14 mouse cellular contexts compared by ENCODE assay signal in the genomic region with DNA sequence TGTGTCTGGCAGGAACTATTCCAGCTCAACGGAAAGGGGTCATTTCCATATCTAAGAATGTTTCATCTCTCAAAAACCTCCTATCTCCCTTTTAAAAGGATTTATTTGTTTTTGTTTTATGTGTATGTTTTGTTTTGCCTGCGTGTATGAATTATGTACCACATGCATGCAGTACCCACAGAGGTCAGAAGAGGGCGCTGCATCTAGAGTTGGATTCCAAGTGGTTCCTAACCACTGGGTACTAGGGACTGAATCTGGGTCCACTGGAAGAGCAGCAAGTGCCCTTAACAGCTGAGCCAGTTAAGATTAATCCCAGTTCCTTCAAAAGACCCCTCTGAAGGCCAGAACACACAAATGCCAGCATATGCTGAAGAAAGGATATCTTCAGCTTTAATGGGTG. TPM values are rescaled to one million over a fixed set of nuclear protein-coding genes. Genes with fewer than 3 reads are reported as not detected.
DNase-seq lines count a peak whose midpoint lies in the region; ATAC-seq and TF ChIP-seq lines count a peak whose summit lies in the region.
"Had no signal": no experiment of that assay in that cellular context is flagged by ENCODE, and none has a peak within 500 bp of the region (broad histone marks: within the 10 kb centered on the region; RNA-seq: fewer than 3 reads in every experiment).

No protein-coding gene starts in this region.

- H3K4me1 ChIP-seq in forebrain, postnatal 0 days (ENCODE audit: insufficient read depth), result no peaks in the 10 kb centered on the region
- no peaks in the 10 kb centered on the region for H3K4me1 ChIP-seq in forebrain, embryonic 13.5 days
- no peaks in the 10 kb centered on the region for H3K4me1 ChIP-seq in liver, embryonic 14.5 days (replicated peaks; ENCODE audit: control insufficient read depth in 2 of 2, insufficient read depth in 2 of 2, low read length in 1 of 2)
- no peaks in the 10 kb centered on the region for H3K4me1 ChIP-seq in liver, embryonic 11.5 days (replicated peaks; ENCODE audit: control insufficient read depth, insufficient read depth, low read length)
- H3K4me1 ChIP-seq: liver, embryonic 12.5 days; midbrain, embryonic 10.5 days had no signal

- no peak for ATAC-seq in forebrain, postnatal 0 days
- ATAC-seq in forebrain, embryonic 13.5 days, result no peak
- ATAC-seq in liver, embryonic 14.5 days (ENCODE audit: insufficient read depth), result no peak
- ATAC-seq in liver, embryonic 11.5 days (replicated peaks; ENCODE audit: low FRiP score), result no peak
- ATAC-seq: liver, embryonic 12.5 days had no signal

- H3K4me2 ChIP-seq in forebrain, postnatal 0 days (ENCODE audit: low read depth), result no peak overlapping the region
- H3K4me2 ChIP-seq in forebrain, embryonic 13.5 days, result no peak overlapping the region
- no peak overlapping the region for H3K4me2 ChIP-seq in liver, embryonic 14.5 days (ENCODE audit: low read depth)
- no peak overlapping the region for H3K4me2 ChIP-seq in liver, embryonic 11.5 days
- H3K4me2 ChIP-seq: liver, embryonic 12.5 days had no signal

- no peaks in the 10 kb centered on the region for H3K27me3 ChIP-seq in forebrain, postnatal 0 days (ENCODE audit: insufficient read depth, low read length)
- no peaks in the 10 kb centered on the region for H3K27me3 ChIP-seq in forebrain, embryonic 13.5 days
- H3K27me3 ChIP-seq in liver, embryonic 14.5 days (ENCODE audit: control insufficient read depth, insufficient read depth, low read length), result no peaks in the 10 kb centered on the region
- no peaks in the 10 kb centered on the region for H3K27me3 ChIP-seq in liver, embryonic 11.5 days (replicated peaks; ENCODE audit: control insufficient read depth, insufficient read depth, low read length)

- no peak overlapping the region for H3K27ac ChIP-seq in forebrain, postnatal 0 days (ENCODE audit: low read depth, low read length)
- H3K27ac ChIP-seq in forebrain, embryonic 13.5 days, result no peak overlapping the region
- H3K27ac ChIP-seq in liver, embryonic 14.5 days, result no peak overlapping the region
- no peak overlapping the region for H3K27ac ChIP-seq in liver, embryonic 11.5 days (ENCODE audit: low read depth, low read length)
- H3K27ac ChIP-seq: liver, embryonic 12.5 days; midbrain, embryonic 10.5 days had no signal

- no peak overlapping the region for H3K9ac ChIP-seq in forebrain, postnatal 0 days
- H3K9ac ChIP-seq in forebrain, embryonic 13.5 days, result no peak overlapping the region
- no peak overlapping the region for H3K9ac ChIP-seq in liver, embryonic 14.5 days (replicated peaks)
- H3K9ac ChIP-seq in liver, embryonic 11.5 days (ENCODE audit: low read depth, low read length), result no peak overlapping the region
- H3K9ac ChIP-seq: liver, embryonic 12.5 days had no signal

- no peaks in the 10 kb centered on the region for H3K9me3 ChIP-seq in forebrain, postnatal 0 days (ENCODE audit: low read length)
- H3K9me3 ChIP-seq in forebrain, embryonic 13.5 days (replicated peaks), result no peaks in the 10 kb centered on the region
- H3K9me3 ChIP-seq in liver, embryonic 14.5 days (ENCODE audit: control insufficient read depth, low read length), result no peaks in the 10 kb centered on the region
- H3K9me3 ChIP-seq in liver, embryonic 11.5 days (ENCODE audit: control insufficient read depth, low read length), result no peaks in the 10 kb centered on the region
- H3K9me3 ChIP-seq: liver, embryonic 12.5 days; midbrain, embryonic 10.5 days had no signal

- TF ChIP-seq EP300 in liver, embryonic 14.5 days (IDR thresholded peaks at IDR 0.05; ENCODE audit: low read depth), result no peak

- H3K4me3 ChIP-seq in forebrain, postnatal 0 days (ENCODE audit: low read depth, low read length), result no peak overlapping the region
- no peak overlapping the region for H3K4me3 ChIP-seq in forebrain, embryonic 13.5 days
- H3K4me3 ChIP-seq in liver, embryonic 14.5 days (ENCODE audit: insufficient read depth in 1 of 2, low read depth in 2 of 2, low read length in 2 of 2), result no peak overlapping the region
- H3K4me3 ChIP-seq in liver, embryonic 11.5 days (ENCODE audit: low read depth, low read length), result no peak overlapping the region
- H3K4me3 ChIP-seq: liver, embryonic 12.5 days; midbrain, embryonic 10.5 days had no signal

- no peak for DNase-seq in forebrain, postnatal 0 days
- DNase-seq in liver, embryonic 14.5 days (ENCODE audit: low read depth in 3 of 3, low spot score in 3 of 3), result no peak
- DNase-seq in liver, embryonic 11.5 days (ENCODE audit: low spot score), result no peak
- peak; percentile 16 for DNase-seq in CD4-positive helper T cell, adult 2 months (ENCODE audit: low read depth, low spot score)
- DNase-seq in brain, embryonic 14.5 days (ENCODE audit: low read depth), result no peak
- DNase-seq in urinary bladder, adult 2 months (ENCODE audit: low spot score), result no peak
- no peak for DNase-seq in gastrocnemius, postnatal 14 days
- DNase-seq: adrenal gland, postnatal 36 days; gastrocnemius, postnatal 36 days; layer of hippocampus, adult 9-11 months had no signal

- no peak for TF ChIP-seq POLR2A in brain, embryonic 14.5 days (IDR thresholded peaks at IDR 0.05; ENCODE audit: borderline replicate concordance, extremely low read depth, insufficient read depth, insufficient read length, poor library complexity, severe bottlenecking)

- no peaks in the 10 kb centered on the region for H3K36me3 ChIP-seq in forebrain, postnatal 0 days (ENCODE audit: insufficient read depth)
- no peaks in the 10 kb centered on the region for H3K36me3 ChIP-seq in forebrain, embryonic 13.5 days (ENCODE audit: poor library complexity, severe bottlenecking)
- H3K36me3 ChIP-seq in liver, embryonic 14.5 days (replicated peaks; ENCODE audit: control insufficient read depth, insufficient read depth, low read depth), result no peaks in the 10 kb centered on the region
- H3K36me3 ChIP-seq in liver, embryonic 11.5 days (ENCODE audit: control insufficient read depth, insufficient read depth, low read length), result no peaks in the 10 kb centered on the region
- H3K36me3 ChIP-seq: liver, embryonic 12.5 days; midbrain, embryonic 10.5 days had no signal

- intact Hi-C loops in gastrocnemius, postnatal 14 days (cut with DNase I; ENCODE audit: low total_unique reads), result loop anchor here (10.0 kb wide), 1 partner anchor 117 kb away; no protein-coding TSS in a partner anchor

- TF ChIP-seq CTCF in forebrain, postnatal 0 days (IDR thresholded peaks at IDR 0.05; ENCODE audit: low read depth), result peak; percentile 42; the same call in 1 of the 2 replicates
- peak; percentile 60 for TF ChIP-seq CTCF in liver, embryonic 14.5 days (IDR thresholded peaks at IDR 0.05; ENCODE audit: low read depth)
- TF ChIP-seq CTCF in brain, embryonic 14.5 days (IDR thresholded peaks at IDR 0.05; ENCODE audit: borderline replicate concordance, extremely low read depth, insufficient read depth, insufficient read length), result peak; percentile 59; the same call in 1 of the 2 replicates

- 83% methylated on average over 3 of the region's 3 CpGs for WGBS in forebrain, postnatal 0 days
- 94% methylated on average over 3 of the region's 3 CpGs for WGBS in forebrain, embryonic 13.5 days
- WGBS in liver, embryonic 14.5 days (ENCODE audit: insufficient replicate concordance), result 56% methylated on average over 3 of the region's 3 CpGs
- 64% methylated on average over 3 of the region's 3 CpGs for WGBS in liver, embryonic 11.5 days

RNA-seq across cellular contexts. Expression of a gene that starts 24.1 kb away (rescaled TPM):
- total RNA-seq in forebrain, postnatal 0 days (2014; rRNA removed), result 4.6 and 13.1 TPM in 2 replicates
- polyA plus RNA-seq in forebrain, postnatal 0 days (2015; fragmentation: Nextera tagmentation; extraction: Ambion mirVana), result 3.0 and 3.3 TPM in 2 replicates
- 0.15 and 0.37 TPM in 2 replicates for polyA plus RNA-seq in forebrain, embryonic 13.5 days (2015; fragmentation: Nextera tagmentation; extraction: Ambion mirVana)
- polyA plus RNA-seq in liver, embryonic 14.5 days (2012; rRNA removed), result 0.08 and 0.11 TPM in 2 replicates
- polyA plus RNA-seq in liver, embryonic 14.5 days (2014; fragmentation: Nextera tagmentation; extraction: Ambion mirVana), result 0.11 and 0.35 TPM in 2 replicates
- polyA plus RNA-seq in liver, embryonic 11.5 days (2014; fragmentation: Nextera tagmentation; extraction: Ambion mirVana), result 0.04 and 0.11 TPM in 2 replicates
- polyA plus RNA-seq in brain, embryonic 14.5 days (2012; rRNA removed), result 0.44 and 0.77 TPM in 2 replicates
- 1.7 and 2.7 TPM in 2 replicates for polyA plus RNA-seq in urinary bladder, adult 2 months (2012; rRNA removed)
- 1 to 10 TPM; 3.2 TPM for total RNA-seq in gastrocnemius, postnatal 14 days (2021)
- total RNA-seq: common myeloid progenitor, adult 5-6 weeks had no signal
